Mouse (Mus musculus): ENCODE data around the gene Dapk1.

GRCm38 (mm10) chr13:60672287-60672686 lies 70.5 kb downstream of the Dapk1 start:
- TF ChIP-seq POLR2A (IDR thresholded peaks at IDR 0.05; ENCODE audit: low read depth, low read length) (no peak), CTCF (IDR thresholded peaks at IDR 0.05; ENCODE audit: extremely low read depth, insufficient read depth, insufficient read length, insufficient replicate concordance) (no peak)

All from spleen, adult 2 months (tissue).